Mouse (Mus musculus): ENCODE measurements around the gene Arnt. TPM values are rescaled to one million over a fixed set of nuclear protein-coding genes. Genes with fewer than 3 reads are reported as not detected.

The Arnt gene
- total RNA-seq, 2 experiments from 2014 or later, result 43.2 to 48.0 TPM

GRCm38 (mm10) chr3:95542171-95542570 lies 108.0 kb downstream of the Arnt start:
- H3K4me3 ChIP-seq, result no peak overlapping the region
- DNase-seq, result no peak
- no peak for TF ChIP-seq CTCF (IDR thresholded peaks at IDR 0.05)
- intact Hi-C loops (cut with DNase I), result no loop called here
- H3K27ac ChIP-seq, result no peak overlapping the region

GRCm38 (mm10) chr3:95542981-95543380 lies 108.8 kb downstream of the Arnt start:
- Histone ChIP-seq H3K4me3 (no peak overlapping the region), H3K27ac (no peak overlapping the region)
- DNase-seq, result no peak
- intact Hi-C loops (cut with DNase I), result no loop called here
- no peak for TF ChIP-seq CTCF (IDR thresholded peaks at IDR 0.05)

Other genes with a start within 250 kb of the Arnt start
- 10 to 100 TPM in 1 of 2 experiments, 1 to 10 TPM in 1; 9.1 to 12.0 TPM for gene Gabpb2, start 216.5 kb upstream of the Arnt start, total RNA-seq (2021)
- 10 to 100 TPM; 13.7 to 16.4 TPM for gene Cdc42se1, start 205.7 kb upstream of the Arnt start, total RNA-seq (2021)
- gene Mllt11, start 202.2 kb upstream of the Arnt start, total RNA-seq (2021), result 10 to 100 TPM; 52.0 to 84.9 TPM
- under 1 TPM in 1 of 2 experiments, not detected in 1; 0.11 TPM for gene Gm128, start 192.8 kb upstream of the Arnt start, total RNA-seq (2021)
- gene Bnipl, start 183.2 kb upstream of the Arnt start, total RNA-seq (2021), result under 1 TPM in 1 of 2 experiments, not detected in 1; 0.31 TPM
- 10 to 100 TPM; 23.9 to 26.4 TPM for gene Mindy1, start 153.0 kb upstream of the Arnt start, total RNA-seq (2021)
- gene Prune1, start 152.3 kb upstream of the Arnt start, total RNA-seq (2021), result 10 to 100 TPM; 45.8 to 46.9 TPM
- gene Anxa9, start 127.2 kb upstream of the Arnt start, total RNA-seq (2021), result not detected
- 10 to 100 TPM; 19.6 to 23.4 TPM for gene Cers2, start 119.6 kb upstream of the Arnt start, total RNA-seq (2021)
- gene Setdb1, start 77.2 kb upstream of the Arnt start, total RNA-seq (2021), result 10 to 100 TPM; 10.6 to 11.7 TPM
- gene 4930558C23Rik, start 31.5 kb upstream of the Arnt start, total RNA-seq (2021), result not detected
- 1 to 10 TPM; 3.9 to 9.0 TPM for gene Ctsk, start 64.9 kb downstream of the Arnt start, total RNA-seq (2021)
- gene Ctss, start 92.4 kb downstream of the Arnt start, total RNA-seq (2021), result 1 to 10 TPM; 2.1 to 4.6 TPM
- gene Hormad1, start 125.3 kb downstream of the Arnt start, total RNA-seq (2021), result not detected
- gene Golph3l, start 154.5 kb downstream of the Arnt start, total RNA-seq (2021), result 10 to 100 TPM; 10.8 to 13.5 TPM
- gene Ensa, start 190.6 kb downstream of the Arnt start, total RNA-seq (2021), result 100 to 1,000 TPM in 1 of 2 experiments, 10 to 100 TPM in 1; 97.2 to 102 TPM
- 100 to 1,000 TPM; 110 to 123 TPM for gene Mcl1, start 224.4 kb downstream of the Arnt start, total RNA-seq (2021)